Mouse (Mus musculus) bone marrow macrophage, adult 2 months (primary cell): ENCODE results near the gene Glrx.

ENCODE experiments used
- CTCF ChIP-seq: IDR thresholded peaks from 2 replicates; pipeline ENCODE4 v1.5.1; 2012; ENCODE audit warnings: low read depth, mild to moderate bottlenecking, low read length, moderate library complexity
- POLR2A ChIP-seq: IDR thresholded peaks from 2 replicates; pipeline ENCODE4 v1.6.1; 2012; ENCODE audit warnings: mild to moderate bottlenecking, low read depth, low read length, borderline replicate concordance

- TF ChIP-seq POLR2A (no peak), CTCF (no peak)
Observed at GRCm38 (mm10) chr13:75874608-75875376, 35.1 kb downstream of the Glrx start.
